Mouse (Mus musculus) liver, embryonic 16.5 days (tissue): ENCODE measurements around the gene Snrnp70. TPM values are rescaled to one million over a fixed set of nuclear protein-coding genes. Genes with fewer than 3 reads are reported as not detected.
A peak's percentile ranks its signal among the peaks of the same experiment; 100 is the strongest.
"Not testable (repeated sequence)": the region's sequence is repeated elsewhere in the genome, so short reads cannot be mapped to it uniquely, and the experiment has no call there.

ENCODE experiments used
- ATAC-seq: fragments of 200-750 bp; cut with Nextera tagmentation; 2 replicates; pipeline ENCODE4 v1.8.0; 2017; ENCODE audit warnings: low read depth, mild to moderate bottlenecking, moderate number of reproducible peaks, moderate library complexity
- H3K27ac ChIP-seq: fragments of 300-500 bp; sonication (generic); 2 replicates; pipeline ENCODE4 v1.5.1; 2014; ENCODE audit warnings: mild to moderate bottlenecking, low read length
- H3K27me3 ChIP-seq: fragments of 300-500 bp; sonication (generic); 2 replicates; pipeline ENCODE4 v1.6.1; 2014; ENCODE audit warnings: low read depth, low read length, mixed read lengths; ENCODE audit not compliant: control insufficient read depth, insufficient read depth
- H3K36me3 ChIP-seq: fragments of 300-500 bp; sonication (generic); 2 replicates; pipeline ENCODE4 v1.6.1; 2014; ENCODE audit warnings: mild to moderate bottlenecking; ENCODE audit not compliant: control insufficient read depth, insufficient read depth
- H3K4me1 ChIP-seq: fragments of 300-500 bp; sonication (generic); 2 replicates; pipeline ENCODE4 v1.6.1; 2014; ENCODE audit warnings: low read depth, low read length, mixed read lengths; ENCODE audit not compliant: control insufficient read depth
- H3K4me2 ChIP-seq: fragments of 300-500 bp; sonication (generic); 2 replicates; pipeline ENCODE4 v1.6.1; 2014; ENCODE audit warnings: low read depth, low read length, mixed read lengths
- H3K4me3 ChIP-seq: fragments of 300-500 bp; sonication (generic); 2 replicates; pipeline ENCODE4 v1.5.1; 2014; ENCODE audit warnings: low read depth, mild to moderate bottlenecking, low read length
- H3K9ac ChIP-seq: fragments of 300-500 bp; sonication (generic); 2 replicates; pipeline ENCODE4 v1.6.1; 2014; ENCODE audit warnings: low read depth, low read length
- H3K9me3 ChIP-seq: fragments of 300-500 bp; sonication (generic); replicated peaks from 2 replicates; pipeline ENCODE4 v1.6.1; 2016; ENCODE audit warnings: low read length; ENCODE audit not compliant: control insufficient read depth
- WGBS: fragments of 180-500 bp; shearing (Covaris S2); extraction: QIAGEN DNeasy Blood & Tissue Kit; methylation state at CpG from one replicate; pipeline ENCODE4 v1.1.7; 2014; ENCODE audit not compliant: insufficient replicate concordance; 5-methylcytosine and 5-hydroxymethylcytosine counted together
- polyA plus RNA-seq: library from polyadenylated mRNA; unstranded; fragments of >200 nt; fragmentation: Nextera tagmentation; extraction: Ambion mirVana; gene quantifications from 2 replicates; pipeline ENCODE4 v1.2.1, GENCODE M21; 2015

Snrnp70 gene
- polyA plus RNA-seq, 1 experiment from 2014 or later = 64.2 TPM

DNA sequence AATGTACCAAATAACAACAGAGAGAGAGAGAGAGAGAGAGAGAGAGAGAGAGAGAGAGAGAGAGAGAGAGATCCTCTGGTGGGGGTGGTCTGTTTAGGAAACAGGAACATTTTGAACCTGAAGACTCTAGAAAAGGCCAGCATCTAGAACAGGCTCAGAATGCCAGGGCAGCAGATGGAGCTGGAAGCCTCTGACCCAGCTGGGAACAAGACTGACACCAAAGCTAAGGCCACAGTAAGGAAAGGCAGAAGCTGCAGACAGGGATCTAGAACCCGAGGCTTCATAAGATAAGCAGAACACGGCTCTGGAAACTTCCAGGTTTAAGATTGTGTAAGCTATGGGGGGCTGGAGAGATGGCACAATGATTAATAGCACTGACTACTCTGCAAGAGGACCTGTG, 31.6 kb downstream of the Snrnp70 start:
- ATAC-seq = no peak
- WGBS = 33% methylated on average over 2 of the region's 2 CpGs
- peaks cover 27% of the 10 kb centered on the region for H3K4me1 ChIP-seq

DNA sequence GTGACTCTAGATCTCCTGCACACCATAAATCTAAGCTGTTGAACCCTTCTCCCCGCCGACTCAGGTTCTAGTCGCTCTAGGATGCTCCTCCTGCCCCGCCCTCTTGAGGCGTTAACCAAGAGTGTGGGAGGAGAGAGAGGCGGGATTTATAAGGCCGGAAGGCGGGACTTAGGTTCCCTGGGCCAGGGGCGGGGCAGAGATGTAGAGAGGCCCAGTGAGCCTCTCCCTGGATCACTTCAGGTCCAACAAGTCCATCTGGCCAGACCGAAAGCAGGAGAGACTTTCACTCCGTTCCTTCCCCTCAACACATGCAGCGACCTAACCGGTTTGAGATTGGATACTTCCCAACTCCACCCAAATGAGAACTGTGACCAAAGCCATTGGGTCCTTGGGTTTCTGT, 32.7 kb downstream of the Snrnp70 start:
- H3K4me3 ChIP-seq = no peak overlapping the region
- ATAC-seq = no peak
- H3K27ac ChIP-seq = no peak overlapping the region
- 5% methylated on average over 13 of the region's 13 CpGs for WGBS
- no peaks in the 10 kb centered on the region for H3K36me3 ChIP-seq
- H3K27me3 ChIP-seq = peaks cover 71% of the 10 kb centered on the region
- H3K9ac ChIP-seq = no peak overlapping the region
- peaks cover 26% of the 10 kb centered on the region for H3K4me1 ChIP-seq
- no peak overlapping the region for H3K4me2 ChIP-seq
- H3K9me3 ChIP-seq = no peaks in the 10 kb centered on the region

More for the DNA sequence above, 31.6 kb downstream of the Snrnp70 start:
- Histone ChIP-seq H3K27ac (no peak overlapping the region), H3K9me3 (no peaks in the 10 kb centered on the region), H3K36me3 (no peaks in the 10 kb centered on the region), H3K9ac (no peak overlapping the region), H3K27me3 (peaks cover 79% of the 10 kb centered on the region), H3K4me2 (no peak overlapping the region), H3K4me3 (no peak overlapping the region)

DNA sequence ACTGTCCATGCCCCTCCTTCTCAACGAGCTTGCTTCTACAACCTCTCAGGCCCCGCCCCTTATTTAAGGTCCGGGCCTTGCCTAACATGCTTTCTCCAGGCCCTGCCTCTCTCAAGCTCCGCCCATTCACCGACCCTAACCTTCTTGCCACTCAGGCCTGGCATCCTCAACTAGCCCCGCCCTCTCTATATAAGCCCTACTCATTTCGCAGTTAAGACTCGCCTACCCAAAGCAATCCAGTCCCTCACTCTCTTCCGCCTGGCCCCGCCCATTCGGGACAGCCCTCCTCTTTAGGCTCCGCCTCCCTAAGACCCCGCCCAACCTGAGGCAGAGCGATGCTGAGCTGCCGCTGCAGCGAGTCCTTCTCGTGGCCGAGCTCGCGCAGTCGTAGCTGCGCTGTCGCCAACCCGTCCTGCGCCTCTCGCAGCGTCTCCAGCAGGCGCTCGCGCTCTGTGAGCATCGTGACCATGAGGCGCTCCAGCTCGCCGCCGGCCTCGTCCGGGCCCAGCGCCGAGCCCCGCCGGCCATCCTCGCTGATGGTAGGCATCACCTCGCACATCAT, 34.2 kb downstream of the Snrnp70 start:
- Histone ChIP-seq H3K27ac (no peak overlapping the region), H3K4me1 (peaks cover 15% of the 10 kb centered on the region), H3K9me3 (no peaks in the 10 kb centered on the region), H3K36me3 (no peaks in the 10 kb centered on the region), H3K9ac (no peak overlapping the region), H3K4me2 (peak overlapping the region; percentile 54), H3K4me3 (peak overlapping the region; percentile 45), H3K27me3 (peaks cover 65% of the 10 kb centered on the region)
- WGBS = under 1% methylated on average over 43 of the region's 43 CpGs
- ATAC-seq = peak; percentile 66

DNA sequence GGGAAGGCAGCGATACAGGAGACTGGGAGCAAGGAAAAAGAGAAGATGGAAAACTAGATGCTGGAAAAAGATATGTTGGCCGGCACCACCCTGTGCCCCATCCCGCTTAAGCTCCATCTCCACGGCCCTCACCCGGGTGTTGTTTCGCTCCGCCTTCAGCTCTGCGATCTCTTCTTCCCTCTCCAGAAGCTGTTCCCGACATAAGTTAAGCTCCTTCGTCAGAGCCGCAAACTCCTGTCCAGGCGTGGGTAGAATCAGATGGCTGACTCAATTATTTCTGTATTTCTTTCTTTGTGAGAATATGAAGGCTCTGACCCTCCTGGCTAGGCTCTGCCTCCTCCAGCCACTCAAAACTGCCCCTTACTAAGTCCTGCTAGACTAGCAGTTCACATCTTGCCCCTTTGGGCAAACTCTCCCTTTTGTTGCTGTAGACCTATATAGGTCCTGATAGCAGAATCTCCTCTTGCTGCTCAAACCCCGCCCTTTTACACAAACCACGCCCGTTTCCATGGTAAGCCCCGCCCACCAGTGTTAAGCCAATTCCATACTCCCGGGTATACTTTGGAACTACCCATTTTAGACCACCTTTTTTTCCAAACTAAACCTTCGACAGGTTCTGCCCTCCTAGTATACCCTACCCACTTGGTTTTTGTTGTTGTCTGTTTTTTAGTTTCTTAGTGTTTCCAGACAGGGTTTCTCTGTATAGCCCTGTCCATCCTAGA, 35.0 kb downstream of the Snrnp70 start:
- no peak overlapping the region for H3K9ac ChIP-seq
- no peak overlapping the region for H3K4me3 ChIP-seq
- no peak for ATAC-seq
- 41% methylated on average over 18 of the region's 18 CpGs for WGBS
- H3K36me3 ChIP-seq = no peaks in the 10 kb centered on the region
- H3K4me2 ChIP-seq = no peak overlapping the region
- no peaks in the 10 kb centered on the region for H3K9me3 ChIP-seq
- H3K27ac ChIP-seq = no peak overlapping the region
- H3K27me3 ChIP-seq = peaks cover 58% of the 10 kb centered on the region
- H3K4me1 ChIP-seq = peaks cover 12% of the 10 kb centered on the region

DNA sequence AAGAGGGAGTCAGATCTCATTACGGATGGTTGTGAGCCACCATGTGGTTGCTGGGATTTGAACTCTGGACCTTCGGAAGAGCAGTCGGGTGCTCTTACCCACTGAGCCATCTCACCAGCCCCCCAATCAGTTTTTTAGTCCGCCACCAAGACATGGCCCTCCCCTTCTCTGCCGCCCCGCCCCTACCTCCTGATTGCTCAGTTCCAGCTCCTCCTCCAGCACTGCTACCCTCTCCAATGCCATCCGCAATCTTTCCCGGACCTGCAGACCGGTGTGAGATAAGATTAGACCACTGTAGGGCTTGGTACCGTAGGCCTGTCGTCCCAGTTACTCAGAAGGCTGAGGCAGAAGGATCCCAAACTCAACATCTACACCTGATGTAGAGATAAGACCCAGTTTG, 36.5 kb downstream of the Snrnp70 start:
- not testable (repeated sequence) for H3K9me3 ChIP-seq, H3K4me3 ChIP-seq, H3K36me3 ChIP-seq, H3K9ac ChIP-seq, H3K4me2 ChIP-seq, H3K27ac ChIP-seq, ATAC-seq
- Histone ChIP-seq H3K27me3 (peaks cover 43% of the 10 kb centered on the region), H3K4me1 (peaks cover 12% of the 10 kb centered on the region)
- 40% methylated on average over 10 of the region's 11 CpGs for WGBS

DNA sequence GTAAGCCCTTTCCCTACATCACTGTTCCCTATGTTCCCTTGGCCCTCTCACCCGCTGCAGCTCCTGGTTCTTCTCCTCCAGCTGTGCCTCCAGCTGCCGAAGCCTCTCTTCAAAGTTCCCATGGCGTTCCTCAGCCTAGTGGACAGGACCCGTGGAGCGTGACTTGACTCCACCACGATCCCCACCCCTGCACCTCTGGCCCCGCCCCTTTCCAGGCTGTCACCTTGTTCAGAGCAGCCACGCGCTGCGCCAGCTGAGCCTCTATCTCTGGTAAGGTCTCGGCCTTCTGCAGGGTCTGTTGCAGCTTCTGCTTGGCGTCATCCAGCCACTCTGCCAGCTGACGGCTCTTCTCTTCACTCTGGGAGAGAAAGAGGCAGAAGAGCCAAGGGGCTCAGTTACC, 39.5 kb downstream of the Snrnp70 start:
- H3K9me3 ChIP-seq = no peaks in the 10 kb centered on the region
- H3K4me2 ChIP-seq = no peak overlapping the region
- WGBS = 36% methylated on average over 13 of the region's 13 CpGs
- peaks cover 13% of the 10 kb centered on the region for H3K27me3 ChIP-seq
- no peak overlapping the region for H3K27ac ChIP-seq
- no peaks in the 10 kb centered on the region for H3K36me3 ChIP-seq
- no peak for ATAC-seq
- H3K4me1 ChIP-seq = peaks cover 1% of the 10 kb centered on the region
- no peak overlapping the region for H3K4me3 ChIP-seq
- no peak overlapping the region for H3K9ac ChIP-seq

DNA sequence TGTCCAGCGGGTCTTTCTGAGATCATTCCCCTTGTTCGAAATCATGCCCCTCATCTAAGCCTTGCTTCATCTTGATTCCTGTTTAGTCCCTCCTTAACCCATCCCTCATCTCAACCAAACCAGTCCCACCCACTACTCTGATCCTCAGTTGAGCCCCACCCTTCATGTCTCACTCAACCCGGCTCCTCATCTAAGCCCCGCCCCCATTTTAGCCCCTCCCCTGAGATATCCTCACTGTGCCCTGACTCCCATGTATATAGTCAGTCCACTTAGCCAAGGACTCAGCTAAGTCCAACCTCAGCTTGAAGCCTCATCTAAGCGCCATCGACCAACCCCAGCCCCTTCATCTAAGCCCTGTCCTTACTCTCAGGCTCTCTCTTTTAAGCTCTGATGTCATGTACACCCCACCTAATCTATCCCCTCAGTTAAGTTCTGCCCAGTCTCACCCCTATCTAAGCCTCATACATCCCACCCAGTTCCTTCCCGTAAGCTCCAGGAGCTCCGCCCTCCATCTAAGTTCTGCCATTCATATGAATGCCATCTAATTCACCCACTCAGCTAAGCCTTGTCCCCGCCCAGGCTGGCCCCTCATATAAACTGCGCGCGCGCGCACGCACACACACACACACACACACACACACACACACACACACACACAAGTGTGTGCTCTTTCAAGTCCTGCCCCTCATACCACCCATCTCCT, 40.1 kb downstream of the Snrnp70 start:
- H3K4me2 ChIP-seq = no peak overlapping the region
- H3K9me3 ChIP-seq = no peaks in the 10 kb centered on the region
- H3K9ac ChIP-seq = no peak overlapping the region
- no peak overlapping the region for H3K27ac ChIP-seq
- no peak overlapping the region for H3K4me3 ChIP-seq
- ATAC-seq = no peak
- H3K36me3 ChIP-seq = no peaks in the 10 kb centered on the region
- H3K27me3 ChIP-seq = peaks cover 7% of the 10 kb centered on the region
- H3K4me1 ChIP-seq = no peaks in the 10 kb centered on the region
- WGBS = 48% methylated on average over 15 of the region's 15 CpGs

DNA sequence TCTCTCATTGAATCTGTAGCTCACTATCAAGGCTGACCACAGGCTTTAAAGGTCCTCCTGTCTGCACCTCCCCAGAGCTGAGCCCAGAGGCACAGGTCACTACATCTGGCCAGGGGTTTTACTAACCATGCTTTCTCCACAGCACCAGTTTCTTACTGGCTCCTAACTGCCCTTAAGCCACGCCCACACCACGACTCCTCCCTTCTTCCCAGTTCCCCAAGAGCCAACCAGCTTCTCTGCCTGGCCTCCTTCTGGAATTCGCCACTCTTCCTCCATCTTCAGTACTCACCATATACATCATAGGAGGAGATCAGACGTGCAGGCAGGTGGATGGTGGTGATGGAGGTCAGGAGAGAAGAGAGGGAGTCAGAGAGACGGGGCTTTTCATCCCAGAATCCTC, 42.5 kb downstream of the Snrnp70 start:
- no peaks in the 10 kb centered on the region for H3K36me3 ChIP-seq
- ATAC-seq = no peak
- H3K9me3 ChIP-seq = no peaks in the 10 kb centered on the region
- no peak overlapping the region for H3K9ac ChIP-seq
- no peak overlapping the region for H3K27ac ChIP-seq
- 17% methylated on average over 5 of the region's 5 CpGs for WGBS
- H3K27me3 ChIP-seq = no peaks in the 10 kb centered on the region; the same call in 1 of the 2 replicates
- no peak overlapping the region for H3K4me3 ChIP-seq
- H3K4me1 ChIP-seq = no peaks in the 10 kb centered on the region
- no peak overlapping the region for H3K4me2 ChIP-seq

DNA sequence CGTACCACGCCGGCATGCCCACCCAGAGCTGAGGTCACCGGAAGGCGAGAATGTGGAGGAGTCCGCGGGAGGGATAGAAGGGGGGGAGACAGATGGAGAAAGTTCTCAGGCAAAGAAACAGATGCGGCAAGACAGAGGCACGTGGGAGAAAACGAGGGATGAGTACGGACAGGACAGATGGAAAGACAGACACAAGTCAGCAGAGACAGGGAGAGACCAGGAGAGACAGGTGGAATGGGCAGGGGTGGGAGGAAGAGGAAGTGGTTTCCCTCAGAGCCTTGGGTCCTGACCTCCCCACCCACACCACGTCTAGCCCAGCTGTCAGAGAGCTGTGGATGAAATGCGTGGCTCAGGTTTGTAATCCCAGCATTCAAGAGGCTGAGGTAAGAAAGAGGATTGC, 48.6 kb downstream of the Snrnp70 start:
- Histone ChIP-seq H3K4me1 (no peaks in the 10 kb centered on the region), H3K9ac (no peak overlapping the region), H3K27me3 (no peaks in the 10 kb centered on the region; the same call in 1 of the 2 replicates), H3K4me2 (no peak overlapping the region), H3K4me3 (no peak overlapping the region), H3K36me3 (no peaks in the 10 kb centered on the region), H3K27ac (no peak overlapping the region), H3K9me3 (no peaks in the 10 kb centered on the region)
- WGBS = 56% methylated on average over 13 of the region's 13 CpGs
- no peak for ATAC-seq
